Mouse (Mus musculus) liver, embryonic 14.5 days (tissue): ENCODE measurements around the gene Stmn1. TPM values are rescaled to one million over a fixed set of nuclear protein-coding genes. Genes with fewer than 3 reads are reported as not detected.
A peak's percentile ranks its signal among the peaks of the same experiment; 100 is the strongest.

Experiments used
- ATAC-seq: fragments of 200-750 bp; cut with Nextera tagmentation; 2 replicates; pipeline ENCODE4 v1.8.0; 2017; ENCODE audit warnings: moderate number of reproducible peaks, mild to moderate bottlenecking, moderate library complexity; ENCODE audit not compliant: insufficient read depth
- DNase-seq, 3 experiments: peaks; one replicate each; pipeline ENCODE4 v3.0.0-alpha.2; 2012 to 2013; ENCODE audit warnings: low read depth in 3 of 3, low spot score in 3 of 3
- H3K27ac ChIP-seq: fragments of 300-500 bp; sonication (generic); 2 replicates; pipeline ENCODE4 v1.5.1; 2014; ENCODE audit warnings: moderate library complexity, mild to moderate bottlenecking, control low read depth, inconsistent platforms
- H3K27me3 ChIP-seq: fragments of 300-500 bp; sonication (generic); 2 replicates; pipeline ENCODE4 v1.6.1; 2014; ENCODE audit warnings: mild to moderate bottlenecking, low read length, moderate library complexity; ENCODE audit not compliant: control insufficient read depth, insufficient read depth
- H3K36me3 ChIP-seq: fragments of 300-500 bp; sonication (generic); replicated peaks from 2 replicates; pipeline ENCODE4 v1.6.1; 2014; ENCODE audit warnings: low read depth; ENCODE audit not compliant: control insufficient read depth, insufficient read depth
- H3K4me1 ChIP-seq, 2 experiments: fragments of 200-500 bp in 1 of 2; fragments of 300-500 bp in 1 of 2; sonication (generic) in 1 of 2; replicated peaks; 2 replicates each; pipeline ENCODE4 v1.6.1; 2012 to 2014; ENCODE audit warnings: antibody characterized with exemption in 1 of 2, inconsistent platforms in 1 of 2, low read length in 1 of 2; ENCODE audit not compliant: control insufficient read depth in 2 of 2, insufficient read depth in 2 of 2
- H3K4me2 ChIP-seq: fragments of 300-500 bp; sonication (generic); 2 replicates; pipeline ENCODE4 v1.6.1; 2014; ENCODE audit warnings: low read depth, mild to moderate bottlenecking, control low read depth, moderate library complexity
- H3K4me3 ChIP-seq, 2 experiments: fragments of 200-500 bp in 1 of 2; fragments of 300-500 bp in 1 of 2; sonication (generic) in 1 of 2; 2 replicates each; pipeline ENCODE4 v1.5.1; 2012 to 2014; ENCODE audit warnings: low read depth in 2 of 2, low read length in 2 of 2, mild to moderate bottlenecking in 2 of 2, control low read depth in 1 of 2, inconsistent platforms in 1 of 2, moderate library complexity in 1 of 2; ENCODE audit not compliant: insufficient read depth in 1 of 2
- H3K9ac ChIP-seq: fragments of 300-500 bp; sonication (generic); replicated peaks from 2 replicates; pipeline ENCODE4 v1.6.1; 2014; ENCODE audit warnings: mild to moderate bottlenecking, control low read depth, moderate library complexity
- H3K9me3 ChIP-seq: fragments of 300-500 bp; sonication (generic); 2 replicates; pipeline ENCODE4 v1.6.1; 2016; ENCODE audit warnings: low read length, mixed read lengths; ENCODE audit not compliant: control insufficient read depth
- CTCF ChIP-seq: IDR thresholded peaks from 2 replicates; pipeline ENCODE4 v1.5.1; 2016; ENCODE audit warnings: antibody characterized with exemption, low read depth, control low read depth
- EP300 ChIP-seq: IDR thresholded peaks from 2 replicates; pipeline ENCODE4 v1.6.1; 2016; ENCODE audit warnings: antibody characterized with exemption, low read depth
- WGBS: fragments of 180-500 bp; shearing (Covaris S2); extraction: QIAGEN DNeasy Blood & Tissue Kit; methylation state at CpG from one replicate; pipeline ENCODE4 v1.1.7; 2014; ENCODE audit not compliant: insufficient replicate concordance; 5-methylcytosine and 5-hydroxymethylcytosine counted together
- polyA plus RNA-seq, 2 experiments: library from polyadenylated mRNA; depleted of rRNA in 1 of 2; stranded (reverse) in 1 of 2; unstranded in 1 of 2; fragments of >200 nt; fragmentation: Nextera tagmentation in 1 of 2; extraction: Ambion mirVana in 1 of 2; gene quantifications; 2 replicates each; pipeline versions ENCODE4 v1.2.1 to v1.2.3; 2012 to 2014

Gene Stmn1
- polyA plus RNA-seq, 2 experiments: 104 to 404 TPM

GRCm38 (mm10) chr4:134465789-134466188 lies 2.3 kb upstream of the Stmn1 start:
- H3K4me3 ChIP-seq: no peak overlapping the region
- peaks cover 10 to 17% of the 10 kb centered on the region in 2 experiments for H3K4me1 ChIP-seq
- no peak overlapping the region for H3K9ac ChIP-seq
- no peaks in the 10 kb centered on the region for H3K27me3 ChIP-seq
- ATAC-seq (no peak), DNase-seq (no peak)
- WGBS: 59% methylated on average over 12 of the region's 12 CpGs
- peaks cover 7% of the 10 kb centered on the region for H3K36me3 ChIP-seq
- no peak overlapping the region for H3K27ac ChIP-seq
- no peak for TF ChIP-seq CTCF
- TF ChIP-seq EP300: no peak
- no peaks in the 10 kb centered on the region for H3K9me3 ChIP-seq
- H3K4me2 ChIP-seq: no peak overlapping the region

- Histone ChIP-seq H3K4me2 (peak overlapping the region; percentile 96), H3K9me3 (no peaks in the 10 kb centered on the region), H3K36me3 (peaks cover 14% of the 10 kb centered on the region), H3K4me1 (peaks cover 10 to 17% of the 10 kb centered on the region in 2 experiments), H3K27ac (no peak overlapping the region), H3K27me3 (no peaks in the 10 kb centered on the region), H3K9ac (no peak overlapping the region), H3K4me3 (no peak overlapping the region)
- 58% methylated on average over 11 of the region's 11 CpGs for WGBS
- no peak for ATAC-seq
- TF ChIP-seq CTCF (no peak), EP300 (no peak)
- no peak for DNase-seq
These were observed 1.5 kb upstream of the Stmn1 start for GRCm38 (mm10) chr4:134466381-134467262.

GRCm38 (mm10) chr4:134467435-134468214 lies 495 bp upstream of the Stmn1 start:
- Histone ChIP-seq H3K9me3 (no peaks in the 10 kb centered on the region), H3K9ac (peak overlapping the region; percentile 41), H3K27me3 (no peaks in the 10 kb centered on the region), H3K4me2 (peak overlapping the region; percentile 96), H3K4me1 (peaks cover 10 to 17% of the 10 kb centered on the region in 2 experiments), H3K27ac (peak overlapping the region; percentile 3; the same call in 1 of the 2 replicates), H3K36me3 (peaks cover 23% of the 10 kb centered on the region), H3K4me3 (peak overlapping the region; percentile 80 to 92)
- TF ChIP-seq EP300 (no peak), CTCF (no peak)
- DNase-seq: no peak
- ATAC-seq: peak; percentile 49
- WGBS: under 1% methylated on average over 31 of the region's 31 CpGs

GRCm38 (mm10) chr4:134468578-134469266 lies 602 bp downstream of the Stmn1 start:
- Histone ChIP-seq H3K9ac (peak overlapping the region; percentile 99), H3K4me1 (peaks cover 10 to 17% of the 10 kb centered on the region in 2 experiments), H3K27ac (peak overlapping the region; percentile 88), H3K4me3 (peak overlapping the region; percentile 70 to 92), H3K27me3 (no peaks in the 10 kb centered on the region), H3K4me2 (peak overlapping the region; percentile 96), H3K9me3 (no peaks in the 10 kb centered on the region), H3K36me3 (peaks cover 30% of the 10 kb centered on the region)
- ATAC-seq (peak; percentile 80), DNase-seq (peak; percentile 91 to 94 (median 92))
- under 1% methylated on average over 62 of the region's 68 CpGs for WGBS
- TF ChIP-seq CTCF (no peak), EP300 (peak; percentile 9; the same call in 1 of the 2 replicates)
